Mouse (Mus musculus): Measurements from ENCODE around the gene Adam19. TPM values are rescaled to one million over a fixed set of nuclear protein-coding genes. Genes with fewer than 3 reads are reported as not detected.

Adam19 gene
- total RNA-seq (2021): 100 to 1,000 TPM; 115 to 153 TPM

- DNase-seq: peak; percentile 90 to 91
- intact Hi-C loops (cut with DNase I): loop anchor here (1.0 to 5.0 kb wide), 2 partner anchors 36 to 72 kb away; no protein-coding TSS in a partner anchor
Observed at GRCm38 (mm10) chr11:46055896-46056769, at the start of gene Adam19. Gene Adam19 (plus strand): TSS chr11:46055992.

GRCm38 (mm10) chr11:46016061-46016460, 39.7 kb upstream of the Adam19 start:
- peak; percentile 73 to 86 for DNase-seq
- intact Hi-C loops (cut with DNase I): loop anchor here (2.0 kb wide), 2 partner anchors 37 to 199 kb away; partner anchors contain the start of gene Gm12166

- no peak for DNase-seq
- intact Hi-C loops (cut with DNase I): no loop called here
Observed at GRCm38 (mm10) chr11:46020246-46020645, 35.5 kb upstream of the Adam19 start.

- no peak for DNase-seq
- intact Hi-C loops (cut with DNase I): no loop called here
Observed at GRCm38 (mm10) chr11:46021850-46022249, 33.9 kb upstream of the Adam19 start.

- no peak for DNase-seq
- intact Hi-C loops (cut with DNase I): no loop called here
Observed at GRCm38 (mm10) chr11:46022983-46023382, 32.8 kb upstream of the Adam19 start.

- intact Hi-C loops (cut with DNase I): no loop called here
- DNase-seq: peak; percentile 68 to 71
Observed at GRCm38 (mm10) chr11:46025962-46026392, 29.8 kb upstream of the Adam19 start.

- intact Hi-C loops (cut with DNase I): no loop called here
- no peak for DNase-seq
Observed at GRCm38 (mm10) chr11:46027952-46028814, 27.6 kb upstream of the Adam19 start.

GRCm38 (mm10) chr11:46029485-46029884, 26.3 kb upstream of the Adam19 start:
- no peak for DNase-seq
- intact Hi-C loops (cut with DNase I): no loop called here

- DNase-seq: no peak
- intact Hi-C loops (cut with DNase I): loop anchor here (5.0 kb wide), 1 partner anchor 187 kb away; no protein-coding TSS in a partner anchor
Observed at GRCm38 (mm10) chr11:46030026-46030425, 25.8 kb upstream of the Adam19 start.

- DNase-seq: no peak
- intact Hi-C loops (cut with DNase I): loop anchor here (5.0 kb wide), 1 partner anchor 186 kb away; no protein-coding TSS in a partner anchor
Observed at GRCm38 (mm10) chr11:46031470-46031869, 24.3 kb upstream of the Adam19 start.

GRCm38 (mm10) chr11:46032956-46033355, 22.8 kb upstream of the Adam19 start:
- intact Hi-C loops (cut with DNase I): loop anchor here (5.0 kb wide), 1 partner anchor 184 kb away; no protein-coding TSS in a partner anchor
- DNase-seq: no peak

- DNase-seq: no peak
- intact Hi-C loops (cut with DNase I): no loop called here
Observed at GRCm38 (mm10) chr11:46036374-46036773, 19.4 kb upstream of the Adam19 start.

GRCm38 (mm10) chr11:46038901-46039300, 16.9 kb upstream of the Adam19 start:
- intact Hi-C loops (cut with DNase I): no loop called here
- DNase-seq: no peak

- DNase-seq: peak; percentile 61 to 74
- intact Hi-C loops (cut with DNase I): no loop called here
Observed at GRCm38 (mm10) chr11:46039335-46039734, 16.5 kb upstream of the Adam19 start.

GRCm38 (mm10) chr11:46040841-46041556, 14.8 kb upstream of the Adam19 start:
- intact Hi-C loops (cut with DNase I): no loop called here

GRCm38 (mm10) chr11:46041607-46042267, 14.1 kb upstream of the Adam19 start:
- no peak for DNase-seq
- intact Hi-C loops (cut with DNase I): no loop called here

More at GRCm38 (mm10) chr11:46040841-46041556, 14.8 kb upstream of the Adam19 start:
- DNase-seq: no peak

GRCm38 (mm10) chr11:46044781-46045180, 11.0 kb upstream of the Adam19 start:
- no peak for DNase-seq
- intact Hi-C loops (cut with DNase I): no loop called here

GRCm38 (mm10) chr11:46047264-46047663, 8.5 kb upstream of the Adam19 start:
- intact Hi-C loops (cut with DNase I): no loop called here
- DNase-seq: no peak

GRCm38 (mm10) chr11:46052105-46052659, 3.6 kb upstream of the Adam19 start, which contains the start of gene Gm12166:
Gene Gm12166 (minus strand): TSS chr11:46052321.
- DNase-seq: peak; percentile 79 to 86
- intact Hi-C loops (cut with DNase I): loop anchor here (2.0 to 5.0 kb wide), 2 partner anchors 35 to 95 kb away; partner anchors contain the start of gene Thg1l

Data from heart, postnatal 10 days (tissue).